Mouse (Mus musculus): Measurements from ENCODE around the gene Efna5.

DNA sequence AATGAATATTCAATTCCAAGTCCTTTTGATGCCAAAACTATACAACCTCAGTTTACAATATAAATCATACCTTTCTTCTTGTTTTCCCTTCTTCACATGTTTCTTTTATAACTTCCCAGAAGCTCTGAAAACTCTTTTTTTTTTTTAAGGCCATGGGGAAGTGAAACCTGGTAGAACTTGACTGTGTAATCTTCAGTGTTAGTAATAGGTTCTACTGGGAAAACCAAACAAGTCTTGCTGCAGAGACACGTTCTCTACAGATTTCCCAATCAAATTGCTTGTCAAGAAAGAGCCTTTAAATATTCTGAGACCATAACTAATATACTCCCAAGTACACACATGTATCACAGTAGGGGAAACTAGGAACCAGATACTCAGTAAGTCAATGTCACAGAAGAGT lies 253.6 kb downstream of the Efna5 start:
- TF ChIP-seq CTCF (IDR thresholded peaks at IDR 0.05; ENCODE audit: borderline replicate concordance, insufficient read depth, low read depth, low read length) (no peak), POLR2A (IDR thresholded peaks at IDR 0.05; ENCODE audit: borderline replicate concordance, insufficient read depth, low read length) (no peak)

All from cerebellum, adult 2 months (tissue).